Mouse (Mus musculus): ENCODE data around the gene Dennd1b.

- TF ChIP-seq BHLHE40 (IDR thresholded peaks at IDR 0.05; ENCODE audit: low read depth, low read length), result no peak
- TF ChIP-seq CTCF (conservative IDR thresholded peaks at IDR 0.05 in 1 of 2, IDR thresholded peaks at IDR 0.05 in 1 of 2; ENCODE audit: low read depth in 2 of 2, low read length in 2 of 2), result no peak
- TF ChIP-seq POLR2A (IDR thresholded peaks at IDR 0.05; ENCODE audit: low read depth, low read length), result no peak
- no peak for TF ChIP-seq MAFK (IDR thresholded peaks at IDR 0.05; ENCODE audit: insufficient replicate concordance, low read length)
- TF ChIP-seq MXI1 (IDR thresholded peaks at IDR 0.05; ENCODE audit: low read depth, low read length), result no peak
- no peak for TF ChIP-seq RCOR1 (conservative IDR thresholded peaks at IDR 0.05; ENCODE audit: low read depth, low read length)
- no peak for TF ChIP-seq GABPA (IDR thresholded peaks at IDR 0.05; ENCODE audit: insufficient replicate concordance, low read depth, low read length)
- peak; percentile 53 for TF ChIP-seq EP300 (IDR thresholded peaks at IDR 0.05; ENCODE audit: low read length)
- TF ChIP-seq ELF1 (IDR thresholded peaks at IDR 0.05; ENCODE audit: low read depth, low read length), result no peak
- no peak for TF ChIP-seq MAZ (IDR thresholded peaks at IDR 0.05; ENCODE audit: low read depth, low read length)
- TF ChIP-seq USF1 (IDR thresholded peaks at IDR 0.05; ENCODE audit: low read depth, low read length), result no peak
- TF ChIP-seq MAX (IDR thresholded peaks at IDR 0.05; ENCODE audit: low read length), result no peak
These were observed 32.4 kb upstream of the Dennd1b start for GRCm38 (mm10) chr1:138930856-138931255.
